Mouse (Mus musculus) stomach, embryonic 14.5 days (tissue): ENCODE results near the gene Rap1b. TPM values are rescaled to one million over a fixed set of nuclear protein-coding genes. Genes with fewer than 3 reads are reported as not detected.
"Not testable (repeated sequence)": the region's sequence is repeated elsewhere in the genome, so short reads cannot be mapped to it uniquely, and the experiment has no call there.

Source experiments
- ATAC-seq: fragments of 200-750 bp; cut with Nextera tagmentation; 2 replicates; pipeline ENCODE4 v1.8.0; 2017; ENCODE audit warnings: low read depth, moderate TSS enrichment; ENCODE audit not compliant: insufficient number of reproducible peaks, insufficient read depth, low FRiP score
- H3K27ac ChIP-seq: fragments of 300-500 bp; sonication (generic); 2 replicates; pipeline ENCODE4 v1.5.1; 2014; ENCODE audit warnings: mild to moderate bottlenecking, low read length, moderate library complexity, mixed read lengths
- H3K27me3 ChIP-seq: fragments of 300-500 bp; sonication (generic); 2 replicates; pipeline ENCODE4 v1.6.1; 2014; ENCODE audit warnings: low read length, control low read depth, mixed read lengths; ENCODE audit not compliant: control insufficient read depth, insufficient read depth
- H3K36me3 ChIP-seq: fragments of 300-500 bp; sonication (generic); 2 replicates; pipeline ENCODE4 v1.6.1; 2014; ENCODE audit warnings: mild to moderate bottlenecking, control low read depth, low read length, moderate library complexity, mixed read lengths; ENCODE audit not compliant: control insufficient read depth, insufficient read depth
- H3K4me1 ChIP-seq: fragments of 300-500 bp; sonication (generic); 2 replicates; pipeline ENCODE4 v1.6.1; 2014; ENCODE audit warnings: low read length, control low read depth, mixed read lengths; ENCODE audit not compliant: control insufficient read depth, insufficient read depth
- H3K4me2 ChIP-seq: fragments of 300-500 bp; sonication (generic); replicated peaks from 2 replicates; pipeline ENCODE4 v1.6.1; 2014; ENCODE audit warnings: low read depth, low read length, control low read depth
- H3K4me3 ChIP-seq: fragments of 300-500 bp; sonication (generic); 2 replicates; pipeline ENCODE4 v1.5.1; 2014; ENCODE audit warnings: low read depth, low read length, control low read depth
- H3K9ac ChIP-seq: fragments of 300-500 bp; sonication (generic); replicated peaks from 2 replicates; pipeline ENCODE4 v1.6.1; 2014; ENCODE audit warnings: low read depth, mild to moderate bottlenecking, control low read depth, low read length, moderate library complexity, mixed read lengths
- H3K9me3 ChIP-seq: fragments of 300-500 bp; sonication (generic); 2 replicates; pipeline ENCODE4 v1.6.1; 2016; ENCODE audit warnings: low read depth, low read length, control low read depth; ENCODE audit not compliant: control insufficient read depth
- WGBS: fragments of 180-500 bp; shearing (Covaris S2); extraction: QIAGEN DNeasy Blood & Tissue Kit; methylation state at CpG from one replicate; pipeline ENCODE4 v1.1.7; 2014; 5-methylcytosine and 5-hydroxymethylcytosine counted together
- polyA plus RNA-seq: library from polyadenylated mRNA; unstranded; fragments of >200 nt; fragmentation: Nextera tagmentation; extraction: Ambion mirVana; gene quantifications from 2 replicates; pipeline ENCODE4 v1.2.1, GENCODE M21; 2014

The Rap1b gene
- polyA plus RNA-seq, result 178 and 194 TPM in 2 replicates

DNA sequence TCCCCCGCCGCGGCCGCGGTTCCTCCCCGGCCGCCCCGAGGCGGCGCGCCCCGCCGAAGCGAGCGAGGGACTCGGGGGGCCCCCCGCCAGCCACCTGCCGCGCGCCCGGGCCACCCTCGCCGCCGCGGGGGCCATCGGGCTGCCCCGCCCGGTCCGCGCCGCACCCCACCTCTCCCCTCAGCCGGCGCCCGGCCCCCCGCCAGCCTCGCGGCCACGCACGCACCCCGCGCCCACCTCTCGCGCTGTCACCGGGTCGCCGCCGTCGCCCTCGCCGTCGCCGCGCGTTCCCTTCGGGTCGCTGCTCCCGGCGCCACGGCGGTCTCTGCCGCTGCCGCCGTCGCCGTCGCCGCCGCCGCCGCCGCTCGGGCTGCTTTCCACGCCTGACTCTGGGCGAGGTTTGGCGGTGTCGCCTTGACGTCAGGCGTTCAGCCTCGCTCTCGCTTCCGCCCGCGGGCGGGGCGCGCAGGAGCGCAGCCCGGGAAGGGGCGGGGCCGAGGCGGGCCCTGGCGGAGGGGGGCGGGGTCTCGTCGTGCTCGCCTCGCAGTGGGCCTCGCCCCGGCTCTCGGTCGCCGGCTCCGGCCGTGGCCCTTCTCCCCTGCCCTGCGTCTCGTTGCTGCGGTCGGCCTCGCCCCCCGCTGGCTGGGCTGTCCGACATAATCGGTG lies at the start of gene Rap1b:
Rap1b (minus strand) TSS at position 439 of the 663 bp plus-strand sequence.
- H3K9ac ChIP-seq, result peak within 1 kb of the TSS; percentile 97
- peak within 1 kb of the TSS; percentile 86 for H3K4me3 ChIP-seq
- H3K4me1 ChIP-seq, result peaks cover 17% of the 10 kb centered on the region
- WGBS, result under 1% methylated on average over 95 of the region's 112 CpGs
- peak within 1 kb of the TSS; percentile 60 for H3K4me2 ChIP-seq
- H3K9me3 ChIP-seq, result no peaks in the 10 kb centered on the region
- no peaks in the 10 kb centered on the region for H3K36me3 ChIP-seq
- ATAC-seq, result peak; percentile 94
- H3K27ac ChIP-seq, result peak within 1 kb of the TSS; percentile 98
- H3K27me3 ChIP-seq, result no peaks in the 10 kb centered on the region

DNA sequence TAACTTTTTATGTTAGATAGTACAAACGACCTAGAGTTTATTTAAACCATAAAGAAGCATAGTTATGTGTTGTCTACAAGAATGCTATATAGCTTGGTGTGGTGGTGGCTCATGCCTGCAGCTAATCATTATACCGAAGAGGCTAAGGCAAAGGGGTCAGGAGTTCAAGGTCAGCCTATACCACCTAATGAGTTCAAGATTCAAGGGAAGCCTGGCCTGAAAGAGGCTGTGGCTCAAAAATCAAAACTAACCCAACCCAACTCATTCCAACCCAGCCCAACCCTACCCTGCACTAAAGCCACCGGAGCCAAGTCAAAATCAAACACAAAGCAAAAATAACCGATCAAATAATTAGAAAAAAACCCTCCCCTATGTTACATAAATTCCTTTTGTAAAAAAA lies 49.4 kb upstream of the Rap1b start:
- Histone ChIP-seq H3K4me1 (no peaks in the 10 kb centered on the region), H3K36me3 (no peaks in the 10 kb centered on the region), H3K9ac (no peak overlapping the region), H3K9me3 (no peaks in the 10 kb centered on the region), H3K27ac (no peak overlapping the region), H3K27me3 (no peaks in the 10 kb centered on the region), H3K4me2 (no peak overlapping the region), H3K4me3 (no peak overlapping the region)
- no peak for ATAC-seq
- WGBS, result 74% methylated on average over 4 of the region's 4 CpGs

DNA sequence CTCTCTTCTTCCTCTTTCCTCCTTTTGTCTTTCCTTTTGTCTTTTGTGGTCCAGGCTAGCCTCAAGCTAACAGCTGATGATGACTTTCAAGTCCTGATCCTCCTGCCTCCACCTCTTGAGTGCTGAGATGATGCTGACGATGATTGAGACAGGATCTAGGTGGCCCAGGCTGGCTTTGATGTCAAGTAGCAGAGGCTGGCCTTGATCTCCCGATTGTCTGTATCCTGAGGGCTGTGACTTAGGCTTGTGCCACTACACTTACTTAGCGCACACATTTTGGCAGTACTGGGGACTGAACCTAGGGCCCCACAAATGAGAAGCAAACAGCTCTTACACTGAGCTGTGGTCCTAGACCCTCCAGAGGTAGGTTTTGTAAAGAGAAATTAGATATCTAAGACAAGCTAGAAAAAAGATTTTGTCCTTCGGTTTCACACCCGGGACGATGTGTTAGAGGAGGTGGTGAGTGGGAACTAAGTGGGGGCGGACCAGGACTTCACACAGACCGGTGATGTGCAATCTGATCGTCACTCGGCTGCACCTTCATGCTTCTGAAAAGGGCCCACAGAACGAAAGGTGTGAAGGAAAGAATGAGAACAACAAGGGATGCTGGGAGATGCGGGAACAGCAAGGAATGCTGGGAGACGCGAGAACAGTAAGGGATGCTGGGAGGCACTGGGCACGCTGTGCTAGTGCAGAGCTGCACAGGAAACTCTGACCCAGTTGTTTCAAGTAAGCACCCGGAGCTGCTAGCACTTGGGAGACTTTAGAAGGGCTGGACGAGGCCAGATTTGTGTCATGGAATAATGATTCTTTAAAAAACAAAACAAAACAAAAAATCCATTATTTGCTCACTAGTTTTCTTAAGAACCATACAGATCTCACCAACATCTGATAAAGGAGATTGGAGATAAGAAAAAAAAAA lies 48.5 kb upstream of the Rap1b start:
- H3K27me3 ChIP-seq, result no peaks in the 10 kb centered on the region
- H3K4me3 ChIP-seq, result no peak overlapping the region
- no peak for ATAC-seq
- 89% methylated on average over 17 of the region's 17 CpGs for WGBS
- no peak overlapping the region for H3K4me2 ChIP-seq
- no peaks in the 10 kb centered on the region for H3K36me3 ChIP-seq
- no peak overlapping the region for H3K27ac ChIP-seq
- H3K9ac ChIP-seq, result no peak overlapping the region
- no peaks in the 10 kb centered on the region for H3K4me1 ChIP-seq
- H3K9me3 ChIP-seq, result no peaks in the 10 kb centered on the region

DNA sequence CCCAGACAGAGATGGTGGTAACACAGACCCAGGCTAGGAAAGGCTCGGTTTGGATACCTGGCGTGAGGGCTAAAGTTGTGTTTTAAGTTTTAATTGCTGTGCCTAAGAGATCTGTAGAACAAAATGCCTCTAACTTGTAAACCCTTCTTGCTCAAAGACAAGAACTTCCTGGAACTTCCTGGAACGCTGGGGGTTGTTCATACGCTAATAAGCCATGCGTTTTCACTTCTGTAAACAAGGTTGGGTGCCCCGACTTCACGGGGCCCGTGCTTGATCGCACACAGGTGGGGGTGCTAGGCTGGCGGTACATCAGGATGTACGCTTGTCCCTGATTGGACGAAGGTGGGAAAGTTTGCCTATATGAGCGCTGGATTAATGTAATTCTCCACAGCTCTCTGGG lies 47.3 kb upstream of the Rap1b start:
- H3K27me3 ChIP-seq, H3K4me3 ChIP-seq, H3K4me2 ChIP-seq, ATAC-seq, H3K27ac ChIP-seq, H3K9ac ChIP-seq, H3K36me3 ChIP-seq, H3K4me1 ChIP-seq, H3K9me3 ChIP-seq: not testable (repeated sequence)
- WGBS, result 33% methylated on average over 12 of the region's 13 CpGs

DNA sequence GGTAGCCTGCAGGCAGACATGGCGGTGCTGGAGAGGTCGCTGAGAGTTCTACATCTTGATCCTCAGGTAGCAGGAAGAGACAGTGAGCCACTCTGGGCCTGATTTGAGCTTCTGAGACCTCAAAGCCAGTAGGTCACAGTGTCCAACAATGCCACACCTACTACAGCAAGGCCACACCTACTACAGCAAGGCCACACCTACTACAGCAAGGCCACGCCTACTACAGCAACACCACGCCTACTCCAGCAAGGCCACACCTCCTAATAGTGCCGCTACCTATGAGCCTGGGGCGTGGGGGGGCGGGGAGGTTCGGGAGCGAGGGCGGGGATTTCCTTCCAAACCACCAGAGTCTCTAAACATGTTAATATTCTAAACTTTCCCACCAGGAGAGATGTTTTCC lies 45.5 kb upstream of the Rap1b start:
- H3K4me2 ChIP-seq, result no peak overlapping the region
- WGBS, result 76% methylated on average over 10 of the region's 10 CpGs
- no peaks in the 10 kb centered on the region for H3K9me3 ChIP-seq
- no peak overlapping the region for H3K4me3 ChIP-seq
- no peaks in the 10 kb centered on the region for H3K36me3 ChIP-seq
- ATAC-seq, result no peak
- no peak overlapping the region for H3K27ac ChIP-seq
- no peaks in the 10 kb centered on the region for H3K4me1 ChIP-seq
- no peaks in the 10 kb centered on the region for H3K27me3 ChIP-seq
- no peak overlapping the region for H3K9ac ChIP-seq

DNA sequence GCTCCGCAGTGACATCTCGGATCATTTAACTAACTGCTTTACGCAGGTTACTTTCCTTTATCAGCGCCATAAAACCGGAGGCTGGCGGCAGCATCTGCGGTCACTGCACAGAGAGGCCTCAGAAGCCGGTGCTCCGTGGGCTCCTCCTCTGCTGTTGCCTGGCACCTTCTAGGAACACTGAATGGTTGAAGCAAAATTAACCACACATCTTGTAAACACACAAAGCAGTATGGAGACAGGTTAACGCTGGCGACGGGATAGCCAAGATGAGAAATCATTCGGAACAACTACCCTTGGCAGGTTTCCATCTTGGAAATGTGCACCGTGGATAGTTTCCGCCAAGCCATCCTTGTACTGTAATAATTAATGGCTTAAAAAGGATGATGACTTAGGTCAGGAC lies 43.0 kb upstream of the Rap1b start:
- WGBS, result 80% methylated on average over 15 of the region's 15 CpGs
- no peak overlapping the region for H3K4me2 ChIP-seq
- H3K4me3 ChIP-seq, result no peak overlapping the region
- no peak for ATAC-seq
- H3K9ac ChIP-seq, result no peak overlapping the region
- no peaks in the 10 kb centered on the region for H3K4me1 ChIP-seq
- no peaks in the 10 kb centered on the region for H3K36me3 ChIP-seq
- H3K27ac ChIP-seq, result no peak overlapping the region
- no peaks in the 10 kb centered on the region for H3K27me3 ChIP-seq
- no peaks in the 10 kb centered on the region for H3K9me3 ChIP-seq

DNA sequence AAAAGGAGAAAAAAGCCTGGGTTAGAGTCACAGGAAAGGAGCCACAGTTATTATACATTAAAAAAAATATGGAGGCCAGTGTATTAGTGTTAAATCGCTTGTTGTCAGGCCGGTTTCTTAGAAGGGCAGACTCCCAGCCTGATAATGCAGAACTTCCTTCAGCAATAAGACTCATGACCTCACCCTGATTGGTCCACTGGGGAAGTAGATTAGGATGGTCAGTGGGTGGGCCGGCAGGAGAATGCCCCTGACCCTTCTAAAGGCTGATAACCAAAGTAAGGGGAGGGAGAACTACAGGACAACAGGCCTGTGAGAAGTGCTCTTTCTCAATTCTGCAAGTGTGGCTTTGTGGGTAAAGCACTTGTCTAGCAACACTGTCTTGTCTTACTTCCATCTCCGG lies 39.5 kb upstream of the Rap1b start:
- Histone ChIP-seq H3K27me3 (no peaks in the 10 kb centered on the region), H3K27ac (no peak overlapping the region), H3K4me2 (no peak overlapping the region), H3K4me3 (no peak overlapping the region), H3K9me3 (no peaks in the 10 kb centered on the region), H3K36me3 (no peaks in the 10 kb centered on the region), H3K4me1 (no peaks in the 10 kb centered on the region), H3K9ac (no peak overlapping the region)
- WGBS, result 57% methylated on average over 4 of the region's 4 CpGs
- no peak for ATAC-seq

DNA sequence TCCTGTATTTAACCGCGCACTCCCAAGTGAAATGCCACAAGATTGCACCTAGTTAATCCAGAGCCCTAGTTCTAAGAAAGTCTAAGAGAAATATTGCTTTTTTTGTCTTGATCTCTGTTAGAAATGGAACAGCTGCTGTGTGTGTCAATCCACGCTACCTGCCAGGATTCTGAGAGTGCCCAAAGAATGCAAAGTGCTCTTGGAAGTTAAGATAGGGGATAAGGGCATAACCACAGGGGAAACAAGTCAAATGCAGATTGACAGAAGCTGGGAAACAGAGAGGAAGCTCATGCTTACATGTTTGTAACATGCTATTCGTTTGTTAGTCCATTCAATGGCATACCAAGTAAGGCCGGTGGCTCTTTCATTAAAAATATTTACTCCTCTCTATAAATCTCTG lies 38.9 kb upstream of the Rap1b start:
- Histone ChIP-seq H3K9me3 (no peaks in the 10 kb centered on the region), H3K4me2 (no peak overlapping the region), H3K27ac (no peak overlapping the region), H3K36me3 (no peaks in the 10 kb centered on the region), H3K9ac (no peak overlapping the region), H3K4me1 (no peaks in the 10 kb centered on the region), H3K4me3 (no peak overlapping the region), H3K27me3 (no peaks in the 10 kb centered on the region)
- ATAC-seq, result no peak
- 64% methylated on average over 5 of the region's 5 CpGs for WGBS
